Mouse (Mus musculus): ENCODE data around the gene Klra1.
"Not testable (repeated sequence)": the region's sequence is repeated elsewhere in the genome, so short reads cannot be mapped to it uniquely, and the experiment has no call there.

- TF ChIP-seq CTCF, EP300 (IDR thresholded peaks at IDR 0.05; ENCODE audit: low read depth): not testable (repeated sequence)
Measured at GRCm38 (mm10) chr6:130345381-130345780, 41.3 kb downstream of the Klra1 start.

All from liver, embryonic 14.5 days (tissue).